Mouse (Mus musculus): ENCODE measurements at regions not wholly inside any gene's neighbourhood (a gene's known extent, or its start where the extent isn't known, plus 50 kb on each side); places are given as distances from the start of the nearest gene placed in this dataset.

DNA sequence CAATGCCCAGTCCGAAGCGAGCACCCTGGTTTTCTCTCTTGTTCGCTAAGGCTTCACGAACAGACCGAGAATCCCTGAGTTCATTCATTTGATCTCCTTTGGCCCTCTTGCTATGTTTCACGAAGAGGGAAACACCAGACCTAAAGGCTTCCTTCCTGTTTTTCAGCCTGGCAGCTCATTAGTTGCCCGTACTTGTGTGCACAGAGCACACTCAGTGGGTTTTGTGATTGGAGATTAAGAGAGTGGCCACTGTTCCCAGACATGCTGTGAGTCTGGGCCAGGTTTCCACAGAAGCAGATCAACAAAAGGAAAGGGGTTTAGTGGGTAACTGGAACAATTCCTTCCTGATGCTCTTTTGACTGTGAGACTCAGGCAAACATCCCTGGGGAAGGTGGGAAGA is 331.5 kb upstream of the Kazn start:
- H3K4me1 ChIP-seq (replicated peaks; ENCODE audit: control insufficient read depth, insufficient read depth, low read length): no peaks in the 10 kb centered on the region
- H3K9me3 ChIP-seq (ENCODE audit: control insufficient read depth, low read length): no peaks in the 10 kb centered on the region
- no peak overlapping the region for H3K9ac ChIP-seq (ENCODE audit: low read length)
- DNase-seq (ENCODE audit: low spot score) (no peak), ATAC-seq (replicated peaks; ENCODE audit: low FRiP score) (no peak)
- H3K4me2 ChIP-seq (ENCODE audit: low read depth, low read length, severe bottlenecking): no peak overlapping the region
- H3K36me3 ChIP-seq (ENCODE audit: control insufficient read depth, insufficient read depth, low read length): no peaks in the 10 kb centered on the region
- H3K27ac ChIP-seq (ENCODE audit: low read depth, low read length): no peak overlapping the region
- WGBS: 71% methylated on average over 7 of the region's 7 CpGs
- no peaks in the 10 kb centered on the region for H3K27me3 ChIP-seq (ENCODE audit: control insufficient read depth, insufficient read depth, low read length)
- no peak overlapping the region for H3K4me3 ChIP-seq (ENCODE audit: low read depth, low read length)

DNA sequence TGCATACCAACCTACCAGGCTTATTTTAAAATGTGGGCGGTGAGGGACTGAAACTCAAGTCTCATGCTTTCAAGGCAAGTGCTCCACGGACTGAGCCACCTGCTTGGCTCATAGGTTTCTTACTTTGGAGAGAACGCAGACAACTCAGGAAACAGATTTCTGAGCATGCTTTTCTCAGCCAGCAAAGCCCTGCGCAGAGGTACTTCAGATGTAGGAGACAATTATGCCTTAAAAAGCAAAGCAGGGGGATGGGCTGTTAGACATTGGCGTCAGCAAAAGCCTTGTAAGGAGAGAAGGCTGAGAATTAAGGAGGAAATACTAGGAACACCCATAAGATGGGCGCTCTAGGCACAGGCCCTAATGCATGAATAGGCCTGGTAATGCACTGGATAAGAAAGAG is 329.4 kb upstream of the Kazn start:
- H3K27me3 ChIP-seq (ENCODE audit: control insufficient read depth, insufficient read depth, low read length): no peaks in the 10 kb centered on the region

DNA sequence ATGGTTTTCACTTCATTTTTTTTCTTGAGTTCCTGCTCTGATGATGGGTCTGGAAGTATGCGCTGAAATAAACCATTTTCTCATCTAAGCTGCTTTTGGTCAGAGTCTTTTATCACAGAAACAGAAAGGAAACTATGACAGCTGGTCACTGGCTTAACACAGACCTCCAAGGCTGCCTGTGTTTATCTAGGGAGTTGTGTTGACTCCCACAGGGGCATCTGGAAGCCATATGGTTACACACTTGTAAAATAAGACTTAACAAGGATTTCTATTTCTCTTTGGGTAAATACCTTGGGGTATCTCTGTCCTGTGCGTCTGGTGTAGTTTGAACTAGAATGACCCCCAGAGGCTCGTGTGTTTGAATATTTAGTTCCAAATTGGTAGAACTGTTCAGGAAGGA is 315.5 kb upstream of the Kazn start:
- DNase-seq (ENCODE audit: low spot score) (no peak), ATAC-seq (replicated peaks; ENCODE audit: low FRiP score) (no peak)
- H3K9me3 ChIP-seq (ENCODE audit: control insufficient read depth, low read length): no peaks in the 10 kb centered on the region; the same call in 1 of the 2 replicates
- no peaks in the 10 kb centered on the region for H3K4me1 ChIP-seq (replicated peaks; ENCODE audit: control insufficient read depth, insufficient read depth, low read length)
- no peaks in the 10 kb centered on the region for H3K27me3 ChIP-seq (ENCODE audit: control insufficient read depth, insufficient read depth, low read length)
- H3K9ac ChIP-seq (ENCODE audit: low read length): no peak overlapping the region
- no peak overlapping the region for H3K27ac ChIP-seq (ENCODE audit: low read depth, low read length)
- 73% methylated on average over 3 of the region's 3 CpGs for WGBS
- no peaks in the 10 kb centered on the region for H3K36me3 ChIP-seq (ENCODE audit: control insufficient read depth, insufficient read depth, low read length)
- no peak overlapping the region for H3K4me3 ChIP-seq (ENCODE audit: low read depth, low read length)
- H3K4me2 ChIP-seq (ENCODE audit: low read depth, low read length, severe bottlenecking): no peak overlapping the region

More for the DNA sequence above, 329.4 kb upstream of the Kazn start:
- Histone ChIP-seq H3K9ac (ENCODE audit: low read length) (no peak overlapping the region), H3K9me3 (ENCODE audit: control insufficient read depth, low read length) (no peaks in the 10 kb centered on the region), H3K4me2 (ENCODE audit: low read depth, low read length, severe bottlenecking) (no peak overlapping the region), H3K27ac (ENCODE audit: low read depth, low read length) (no peak overlapping the region), H3K36me3 (ENCODE audit: control insufficient read depth, insufficient read depth, low read length) (no peaks in the 10 kb centered on the region), H3K4me1 (replicated peaks; ENCODE audit: control insufficient read depth, insufficient read depth, low read length) (no peaks in the 10 kb centered on the region), H3K4me3 (ENCODE audit: low read depth, low read length) (no peak overlapping the region)
- DNase-seq (ENCODE audit: low spot score): no peak
- 77% methylated on average over 6 of the region's 6 CpGs for WGBS
- ATAC-seq (replicated peaks; ENCODE audit: low FRiP score): no peak

DNA sequence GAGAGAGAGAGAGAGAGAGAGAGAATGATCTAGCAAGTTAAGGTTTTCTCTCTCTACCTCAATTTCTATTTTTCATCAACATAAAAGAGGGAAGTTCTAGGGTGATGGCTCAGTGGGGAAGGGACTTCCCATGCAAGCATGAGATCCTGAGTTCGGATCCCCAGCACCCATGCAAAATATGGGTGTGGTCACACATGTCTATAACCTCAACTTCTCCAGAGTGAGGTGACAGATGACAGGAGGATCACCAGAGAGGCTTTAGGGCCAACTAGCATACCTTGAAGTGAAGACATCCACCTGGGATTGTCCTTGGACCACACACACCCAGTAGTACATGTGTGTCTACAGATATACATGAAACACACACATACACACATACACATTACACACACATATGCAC is 306.7 kb upstream of the Kazn start:
- Histone ChIP-seq H3K27ac (ENCODE audit: low read depth, low read length) (no peak overlapping the region), H3K36me3 (ENCODE audit: control insufficient read depth, insufficient read depth, low read length) (no peaks in the 10 kb centered on the region), H3K4me2 (ENCODE audit: low read depth, low read length, severe bottlenecking) (no peak overlapping the region), H3K9ac (ENCODE audit: low read length) (no peak overlapping the region), H3K27me3 (ENCODE audit: control insufficient read depth, insufficient read depth, low read length) (no peaks in the 10 kb centered on the region), H3K4me1 (replicated peaks; ENCODE audit: control insufficient read depth, insufficient read depth, low read length) (no peaks in the 10 kb centered on the region), H3K9me3 (ENCODE audit: control insufficient read depth, low read length) (no peaks in the 10 kb centered on the region; the same call in 1 of the 2 replicates), H3K4me3 (ENCODE audit: low read depth, low read length) (no peak overlapping the region)
- no peak for ATAC-seq (replicated peaks; ENCODE audit: low FRiP score)
- no peak for DNase-seq (ENCODE audit: low spot score)
- WGBS: 96% methylated on average over 1 of the region's 1 CpGs

DNA sequence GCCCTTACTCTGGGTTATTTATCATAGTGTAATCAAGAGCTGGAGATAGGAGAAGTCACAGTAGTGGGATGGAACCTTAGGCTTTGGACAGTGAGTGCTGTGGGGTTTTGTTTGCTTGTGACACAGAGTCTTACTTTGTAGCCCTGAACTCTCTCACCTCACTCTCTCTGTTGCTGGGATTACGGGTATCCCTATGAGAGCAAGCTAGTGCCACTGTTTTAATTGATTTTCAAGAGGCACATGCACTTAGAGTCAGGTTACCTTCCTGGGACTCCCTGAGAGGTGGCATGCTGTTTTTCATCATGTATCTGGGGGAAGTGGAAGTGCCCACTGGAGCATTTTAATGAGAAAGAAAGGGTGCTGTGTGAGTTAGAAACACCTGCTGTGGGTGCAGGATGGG is 306.0 kb upstream of the Kazn start:
- Histone ChIP-seq H3K4me2 (ENCODE audit: low read depth, low read length, severe bottlenecking) (no peak overlapping the region), H3K4me1 (replicated peaks; ENCODE audit: control insufficient read depth, insufficient read depth, low read length) (no peaks in the 10 kb centered on the region), H3K4me3 (ENCODE audit: low read depth, low read length) (no peak overlapping the region), H3K27me3 (ENCODE audit: control insufficient read depth, insufficient read depth, low read length) (no peaks in the 10 kb centered on the region), H3K36me3 (ENCODE audit: control insufficient read depth, insufficient read depth, low read length) (no peaks in the 10 kb centered on the region), H3K9ac (ENCODE audit: low read length) (no peak overlapping the region), H3K27ac (ENCODE audit: low read depth, low read length) (no peak overlapping the region), H3K9me3 (ENCODE audit: control insufficient read depth, low read length) (no peaks in the 10 kb centered on the region)
- DNase-seq (ENCODE audit: low spot score) (no peak), ATAC-seq (replicated peaks; ENCODE audit: low FRiP score) (no peak)
- 74% methylated on average over 1 of the region's 1 CpGs for WGBS

DNA sequence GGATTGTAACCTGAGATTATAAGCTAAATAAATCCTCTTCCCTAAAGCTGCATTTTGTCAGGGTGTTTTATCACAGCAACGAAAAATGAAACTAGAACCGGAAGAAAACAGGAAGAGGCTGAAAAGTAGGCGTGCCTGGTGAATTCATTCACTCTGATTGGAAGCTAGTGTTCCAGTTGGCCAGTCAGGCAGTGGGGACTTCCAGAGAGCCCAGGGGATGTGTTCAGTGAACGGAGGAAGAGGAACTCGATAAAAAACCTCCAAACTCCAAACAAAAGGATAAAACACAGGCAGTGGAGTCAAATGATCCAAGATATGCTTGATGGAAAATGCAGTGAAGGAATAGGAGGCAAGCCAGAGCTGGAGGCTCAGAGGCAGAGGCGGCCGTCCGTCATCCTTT is 305.5 kb upstream of the Kazn start:
- no peaks in the 10 kb centered on the region for H3K36me3 ChIP-seq (ENCODE audit: control insufficient read depth, insufficient read depth, low read length)
- no peaks in the 10 kb centered on the region for H3K9me3 ChIP-seq (ENCODE audit: control insufficient read depth, low read length)
- no peak overlapping the region for H3K9ac ChIP-seq (ENCODE audit: low read length)
- no peaks in the 10 kb centered on the region for H3K27me3 ChIP-seq (ENCODE audit: control insufficient read depth, insufficient read depth, low read length)
- no peak overlapping the region for H3K4me3 ChIP-seq (ENCODE audit: low read depth, low read length)
- no peak overlapping the region for H3K4me2 ChIP-seq (ENCODE audit: low read depth, low read length, severe bottlenecking)
- no peak overlapping the region for H3K27ac ChIP-seq (ENCODE audit: low read depth, low read length)
- WGBS: 88% methylated on average over 8 of the region's 8 CpGs
- H3K4me1 ChIP-seq (replicated peaks; ENCODE audit: control insufficient read depth, insufficient read depth, low read length): no peaks in the 10 kb centered on the region
- DNase-seq (ENCODE audit: low spot score): no peak
- ATAC-seq (replicated peaks; ENCODE audit: low FRiP score): no peak

DNA sequence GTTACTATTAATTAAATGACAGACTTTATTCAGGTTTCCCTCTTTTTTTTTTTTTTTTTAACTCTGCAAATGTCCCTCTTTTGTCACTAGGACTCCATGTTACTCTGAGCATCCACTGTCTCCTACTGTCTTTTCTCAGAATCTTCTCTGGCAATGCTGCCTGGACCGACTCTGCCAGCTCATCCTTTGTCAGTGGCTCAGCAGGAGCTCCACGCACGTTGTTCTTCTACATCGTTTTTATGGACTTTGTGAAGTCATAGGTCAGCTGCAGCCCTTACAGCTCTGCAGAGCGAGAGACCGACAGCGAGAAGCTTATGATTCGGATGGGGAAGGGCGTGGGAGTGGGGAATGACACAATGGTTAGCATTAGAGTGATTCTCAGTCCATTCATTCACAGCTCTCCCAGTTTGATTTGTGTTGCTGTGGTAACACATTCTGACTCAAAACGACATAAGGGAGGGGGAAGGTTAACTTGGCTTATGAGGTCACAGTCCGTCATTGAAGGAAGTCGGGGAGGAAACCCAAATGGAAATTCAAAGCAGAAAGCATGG is 300.1 kb upstream of the Kazn start:
- Histone ChIP-seq H3K9me3 (ENCODE audit: control insufficient read depth, low read length) (no peaks in the 10 kb centered on the region), H3K4me1 (replicated peaks; ENCODE audit: control insufficient read depth, insufficient read depth, low read length) (no peaks in the 10 kb centered on the region), H3K27me3 (ENCODE audit: control insufficient read depth, insufficient read depth, low read length) (no peaks in the 10 kb centered on the region), H3K27ac (ENCODE audit: low read depth, low read length) (no peak overlapping the region), H3K4me3 (ENCODE audit: low read depth, low read length) (no peak overlapping the region), H3K36me3 (ENCODE audit: control insufficient read depth, insufficient read depth, low read length) (no peaks in the 10 kb centered on the region), H3K4me2 (ENCODE audit: low read depth, low read length, severe bottlenecking) (no peak overlapping the region), H3K9ac (ENCODE audit: low read length) (no peak overlapping the region)
- ATAC-seq (replicated peaks; ENCODE audit: low FRiP score) (no peak), DNase-seq (ENCODE audit: low spot score) (no peak)
- 64% methylated on average over 12 of the region's 12 CpGs for WGBS

DNA sequence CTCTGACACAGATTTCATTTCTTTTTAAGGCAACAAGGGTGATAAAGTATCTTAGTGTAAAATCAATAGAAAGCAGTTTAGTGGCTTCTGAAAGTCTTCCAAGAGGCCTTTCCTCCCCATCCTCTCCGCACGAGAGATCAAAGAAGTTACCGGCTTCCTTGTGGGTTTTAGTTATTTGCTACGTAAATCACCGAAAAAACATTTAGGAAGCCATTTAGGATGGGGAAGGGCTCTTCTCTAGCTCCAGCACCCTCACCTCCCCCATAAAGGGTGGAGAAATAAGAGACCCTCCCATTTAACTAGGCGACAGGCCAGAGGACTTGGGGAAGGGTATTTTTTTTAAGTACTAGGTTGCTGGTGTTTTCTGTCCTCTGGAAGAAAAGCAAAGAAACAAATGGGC is 287.9 kb upstream of the Kazn start:
- no peaks in the 10 kb centered on the region for H3K36me3 ChIP-seq (ENCODE audit: control insufficient read depth, insufficient read depth, low read length)
- no peak overlapping the region for H3K9ac ChIP-seq (ENCODE audit: low read length)
- no peak overlapping the region for H3K27ac ChIP-seq (ENCODE audit: low read depth, low read length)
- no peaks in the 10 kb centered on the region for H3K27me3 ChIP-seq (ENCODE audit: control insufficient read depth, insufficient read depth, low read length)
- DNase-seq (ENCODE audit: low spot score): no peak
- H3K9me3 ChIP-seq (ENCODE audit: control insufficient read depth, low read length): no peaks in the 10 kb centered on the region
- no peak for ATAC-seq (replicated peaks; ENCODE audit: low FRiP score)
- no peak overlapping the region for H3K4me3 ChIP-seq (ENCODE audit: low read depth, low read length)
- 65% methylated on average over 6 of the region's 6 CpGs for WGBS
- H3K4me2 ChIP-seq (ENCODE audit: low read depth, low read length, severe bottlenecking): no peak overlapping the region
- H3K4me1 ChIP-seq (replicated peaks; ENCODE audit: control insufficient read depth, insufficient read depth, low read length): no peaks in the 10 kb centered on the region

DNA sequence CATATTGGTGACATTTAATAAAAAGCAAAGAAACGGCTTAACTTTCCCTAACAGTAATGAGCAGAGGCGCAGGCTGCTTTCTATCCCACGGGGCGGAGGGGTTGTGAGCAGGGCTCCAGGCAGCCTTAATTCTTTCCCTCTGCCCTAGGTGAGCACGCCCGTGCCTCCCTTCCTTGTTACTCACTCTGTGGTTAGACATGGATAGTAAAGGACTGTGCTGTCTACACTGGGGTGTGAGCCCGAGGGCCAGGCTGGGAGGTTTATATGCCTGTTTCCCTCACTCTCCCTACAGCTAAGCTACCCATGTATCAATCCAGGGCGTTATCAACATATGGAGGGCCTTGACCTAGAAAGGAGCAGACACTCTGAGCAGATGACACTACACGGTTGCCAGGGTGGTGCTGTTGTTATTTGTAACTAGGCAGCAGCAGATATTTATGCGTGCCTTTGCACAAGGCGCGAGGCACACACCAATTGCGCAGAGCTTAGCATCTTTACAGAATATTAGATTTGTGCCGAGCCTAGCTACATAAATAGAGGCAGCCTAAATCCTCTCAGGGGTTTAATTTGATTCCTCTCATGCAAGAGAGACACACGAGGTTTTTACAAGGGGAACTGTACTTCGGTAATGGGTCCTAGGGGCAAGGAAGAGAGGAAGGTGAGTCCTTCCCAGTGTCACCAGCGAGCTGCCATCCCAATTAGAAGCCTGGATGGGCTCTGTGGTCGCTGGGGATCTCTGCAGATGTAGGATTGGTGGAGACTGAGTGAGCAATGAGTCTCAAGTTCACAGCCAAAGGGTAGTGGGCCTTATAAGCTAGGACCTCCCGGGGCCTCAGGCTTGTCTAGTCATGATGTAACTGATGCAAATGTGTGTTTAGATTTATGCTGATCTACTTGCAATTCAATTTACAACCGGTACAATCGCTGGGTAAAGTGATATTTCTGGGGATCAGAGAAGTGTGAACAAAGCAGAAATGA is 278.6 kb upstream of the Kazn start:
- ATAC-seq (replicated peaks; ENCODE audit: low FRiP score) (no peak), DNase-seq (ENCODE audit: low spot score) (no peak)
- no peaks in the 10 kb centered on the region for H3K9me3 ChIP-seq (ENCODE audit: control insufficient read depth, low read length)
- H3K36me3 ChIP-seq (ENCODE audit: control insufficient read depth, insufficient read depth, low read length): no peaks in the 10 kb centered on the region
- 76% methylated on average over 21 of the region's 21 CpGs for WGBS
- H3K27ac ChIP-seq (ENCODE audit: low read depth, low read length): no peak overlapping the region
- H3K9ac ChIP-seq (ENCODE audit: low read length): no peak overlapping the region
- no peaks in the 10 kb centered on the region for H3K27me3 ChIP-seq (ENCODE audit: control insufficient read depth, insufficient read depth, low read length)
- H3K4me3 ChIP-seq (ENCODE audit: low read depth, low read length): no peak overlapping the region
- H3K4me1 ChIP-seq (replicated peaks; ENCODE audit: control insufficient read depth, insufficient read depth, low read length): no peaks in the 10 kb centered on the region
- H3K4me2 ChIP-seq (ENCODE audit: low read depth, low read length, severe bottlenecking): no peak overlapping the region
